Mouse (Mus musculus): Measurements from ENCODE around the gene Nbeal2.

GRCm38 (mm10) chr9:110624361-110625166 lies 29.4 kb downstream of the Nbeal2 start, which contains the start of gene Nradd:
- TF ChIP-seq CHD2 (IDR thresholded peaks at IDR 0.05; ENCODE audit: low read depth, low read length) (no peak), MAFK (IDR thresholded peaks at IDR 0.05; ENCODE audit: insufficient read depth, low read depth, low read length) (no peak), HCFC1 (IDR thresholded peaks at IDR 0.05; ENCODE audit: borderline replicate concordance, insufficient read depth, low read length) (peak; percentile 48; the same call in 1 of the 2 replicates), ZNF384 (IDR thresholded peaks at IDR 0.05; ENCODE audit: low read depth, low read length) (no peak)

Data from ES-E14 (cell line).